Mouse (Mus musculus) bone marrow macrophage, adult 2 months (primary cell): Measurements from ENCODE around the gene Mapkap1.

Experiments used
- CTCF ChIP-seq: IDR thresholded peaks from 2 replicates; pipeline ENCODE4 v1.5.1; 2012; ENCODE audit warnings: low read depth, mild to moderate bottlenecking, low read length, moderate library complexity
- POLR2A ChIP-seq: IDR thresholded peaks from 2 replicates; pipeline ENCODE4 v1.6.1; 2012; ENCODE audit warnings: mild to moderate bottlenecking, low read depth, low read length, borderline replicate concordance

DNA sequence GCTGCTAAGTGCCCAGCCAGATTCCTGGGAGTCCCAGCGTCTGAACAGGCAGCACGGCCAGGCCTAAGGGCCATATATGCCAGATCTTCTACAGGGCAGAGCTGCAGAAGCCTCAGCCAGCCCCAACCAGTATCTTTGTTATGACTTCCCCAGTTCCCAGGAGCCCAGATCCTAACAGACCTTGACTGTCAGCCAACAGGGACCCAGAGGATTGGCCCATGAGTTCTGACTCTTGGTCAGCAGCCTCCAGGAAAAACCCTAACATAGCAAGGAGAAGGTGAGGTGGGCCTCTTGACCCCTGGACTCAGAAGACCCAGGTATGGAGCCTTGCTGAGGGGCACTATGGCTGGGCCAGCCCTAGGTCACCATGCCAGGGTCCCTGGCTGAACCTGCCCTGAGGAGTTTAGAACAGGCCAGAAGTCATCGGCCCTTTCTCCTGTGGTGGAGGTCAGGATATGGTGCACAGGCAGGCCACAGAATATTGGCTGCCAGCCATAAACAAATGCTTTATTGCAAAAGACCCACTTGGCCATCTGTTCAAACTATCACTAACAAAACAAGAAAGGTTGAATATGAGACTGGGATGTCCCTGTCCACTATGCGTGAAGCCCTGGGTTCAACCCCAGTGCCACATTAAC is 222.5 kb downstream of the Mapkap1 start:
- no peak for TF ChIP-seq CTCF
- no peak for TF ChIP-seq POLR2A
